Mouse (Mus musculus) left cerebral cortex, postnatal 36 days (tissue): ENCODE measurements at regions not wholly inside any gene's neighbourhood (a gene's known extent, or its start where the extent isn't known, plus 50 kb on each side); places are given as distances from the start of the nearest gene placed in this dataset.
"Not testable (repeated sequence)": the region's sequence is repeated elsewhere in the genome, so short reads cannot be mapped to it uniquely, and the experiment has no call there.

Experiments
- DNase-seq, 2 experiments: peaks; one replicate each; pipeline ENCODE4 v3.0.0; 2021 to 2022; ENCODE audit warnings: low spot score in 2 of 2, mixed read lengths in 1 of 2
- intact Hi-C: fragments of 180-260 bp; cut with DNase I; formaldehyde crosslinking; loops from one replicate; pipeline ENCODE4 v1.15.1; 2025

GRCm38 (mm10) chr12:15659332-15659731, 157.4 kb downstream of the Trib2 start:
- intact Hi-C loops = no loop called here
- DNase-seq = no peak

- DNase-seq = no peak
- intact Hi-C loops = no loop called here
Measured at GRCm38 (mm10) chr12:15657748-15658251, 158.9 kb downstream of the Trib2 start.

- intact Hi-C loops = no loop called here
- no peak for DNase-seq
Measured at GRCm38 (mm10) chr12:15654585-15654984, 162.1 kb downstream of the Trib2 start.

- DNase-seq = no peak
- intact Hi-C loops = no loop called here
Measured at GRCm38 (mm10) chr12:15653357-15653763, 163.4 kb downstream of the Trib2 start.

DNA sequence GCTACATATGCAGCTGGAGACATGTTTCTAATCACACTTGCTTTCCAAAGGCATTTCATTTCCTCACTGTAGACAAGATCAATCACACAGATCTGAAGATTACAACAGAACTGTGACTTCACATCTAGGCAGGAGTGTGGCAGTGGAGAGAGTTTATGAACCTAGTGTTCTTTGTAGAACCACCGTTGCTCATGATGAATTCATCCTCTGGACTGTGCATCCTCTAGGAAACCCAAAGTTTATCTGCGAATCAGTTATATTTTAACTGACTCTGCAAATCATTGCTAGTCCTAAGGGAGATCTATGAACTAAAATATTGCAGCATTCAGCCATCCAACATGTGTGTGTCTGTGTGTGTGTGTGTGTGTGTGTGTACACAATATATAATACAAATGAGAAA, 165.4 kb downstream of the Trib2 start:
- no peak for DNase-seq
- intact Hi-C loops = no loop called here

DNA sequence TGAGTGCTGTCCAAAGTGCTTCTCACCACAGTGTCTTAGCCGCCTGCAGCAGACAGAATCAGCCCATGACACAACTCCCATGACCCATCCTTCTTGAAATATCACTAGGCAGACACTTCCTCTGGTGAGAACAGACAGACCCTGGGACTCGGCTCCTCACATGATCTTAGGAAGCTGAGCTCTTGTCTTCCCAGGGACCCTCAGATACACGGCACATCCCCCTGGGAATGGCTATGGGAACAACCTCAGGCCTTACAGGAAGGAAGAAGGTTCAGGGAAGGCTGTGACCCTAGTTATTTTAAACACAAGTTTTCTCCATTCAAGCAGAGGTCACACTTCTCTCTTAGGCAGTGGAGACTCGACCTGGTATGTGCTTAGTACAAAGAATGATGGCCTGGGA, 166.8 kb downstream of the Trib2 start:
- intact Hi-C loops = no loop called here
- DNase-seq = no peak

GRCm38 (mm10) chr12:15649226-15649625, 167.5 kb downstream of the Trib2 start:
- DNase-seq = no peak
- intact Hi-C loops = no loop called here

- no peak for DNase-seq
- intact Hi-C loops = no loop called here
Measured at GRCm38 (mm10) chr12:15644074-15644672, 172.5 kb downstream of the Trib2 start.

DNA sequence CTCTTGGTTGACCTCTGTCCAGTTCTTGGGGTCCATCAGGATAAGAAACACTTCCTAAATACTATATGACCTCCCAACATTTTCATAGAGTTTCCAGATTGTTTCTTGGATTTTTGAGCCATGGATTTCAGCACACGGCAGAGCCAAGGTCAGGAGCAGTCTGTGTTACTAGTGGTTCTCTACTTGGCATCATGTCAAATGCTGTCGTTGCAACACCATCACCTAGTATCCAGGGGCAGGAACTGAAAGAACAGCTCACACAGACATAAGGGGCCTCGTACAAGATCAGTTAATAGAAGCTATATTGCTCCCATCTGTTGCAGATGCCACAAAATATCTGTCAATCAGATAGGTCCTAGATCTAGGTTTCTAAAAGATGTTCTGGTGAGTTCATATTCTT, 173.1 kb downstream of the Trib2 start:
- intact Hi-C loops = no loop called here
- no peak for DNase-seq

- intact Hi-C loops = no loop called here
- DNase-seq = no peak
Measured at GRCm38 (mm10) chr12:15640320-15640719, 176.4 kb downstream of the Trib2 start.

DNA sequence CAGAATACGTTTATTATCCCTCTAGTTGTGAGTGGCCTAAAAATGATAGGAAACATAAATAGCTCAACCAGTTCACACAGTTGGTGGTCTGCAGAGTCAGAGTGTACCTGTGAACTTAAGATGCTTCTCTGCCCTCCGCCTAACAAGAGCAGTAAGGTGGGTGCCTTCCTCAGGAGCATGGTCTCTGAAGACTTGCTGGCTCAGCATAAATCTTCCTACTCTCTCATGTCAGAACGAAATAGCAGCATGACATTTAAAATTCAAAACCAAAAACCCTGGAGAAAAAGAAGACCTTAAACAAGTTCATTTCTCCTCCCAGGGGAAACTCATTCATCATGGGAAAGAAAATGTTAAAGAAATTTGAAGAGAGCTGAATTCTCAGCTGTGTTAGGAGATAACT, 186.8 kb downstream of the Trib2 start:
- intact Hi-C loops = no loop called here
- DNase-seq = no peak

GRCm38 (mm10) chr12:15619521-15619920, 197.2 kb downstream of the Trib2 start:
- no peak for DNase-seq
- intact Hi-C loops = no loop called here

- no peak for DNase-seq
- intact Hi-C loops = no loop called here
Measured at GRCm38 (mm10) chr12:15617312-15617711, 199.4 kb downstream of the Trib2 start.

- no peak for DNase-seq
- intact Hi-C loops = no loop called here
Measured at GRCm38 (mm10) chr12:15611847-15612580, 204.7 kb downstream of the Trib2 start.

DNA sequence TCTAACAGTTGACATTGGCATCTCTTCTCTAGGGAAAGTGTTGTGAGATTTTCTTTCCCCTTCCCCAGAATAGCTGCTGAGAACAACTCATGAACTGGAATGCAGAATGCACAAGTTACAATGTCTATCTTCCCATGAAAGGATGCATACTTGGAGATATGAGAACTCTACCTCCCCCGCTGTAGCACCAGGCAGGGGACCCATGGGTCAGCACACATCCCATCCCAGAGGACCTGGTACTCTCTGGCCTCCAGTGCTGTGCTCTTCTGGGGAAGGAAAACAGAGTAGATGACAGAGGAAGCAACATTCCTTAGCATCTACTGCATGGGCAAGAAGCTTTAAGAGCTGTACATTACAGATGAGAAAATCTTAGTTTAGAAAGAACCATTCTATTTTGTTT, 209.6 kb downstream of the Trib2 start:
- intact Hi-C loops = loop anchor here (5.0 to 10.0 kb wide), 3 partner anchors 70 to 928 kb away; no protein-coding TSS in a partner anchor
- DNase-seq = no peak

DNA sequence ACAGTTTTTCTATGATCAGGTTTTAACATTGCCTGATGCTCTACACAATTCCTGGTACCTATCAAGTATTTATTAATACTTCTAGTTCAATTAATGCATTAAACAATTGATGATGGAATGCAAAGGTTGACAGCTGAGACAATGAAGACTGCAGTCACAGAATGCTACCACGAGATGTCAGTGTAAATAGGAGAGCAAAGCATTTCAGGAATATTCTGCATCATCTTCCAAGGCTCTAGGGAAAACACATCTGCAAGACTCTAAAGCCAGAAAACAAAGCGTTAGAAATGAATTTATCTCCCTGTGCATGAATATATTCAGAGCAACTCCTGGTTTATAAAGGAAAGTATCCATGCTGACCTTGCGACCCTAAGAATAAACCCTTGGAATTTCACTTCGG, 210.6 kb downstream of the Trib2 start:
- no peak for DNase-seq

DNA sequence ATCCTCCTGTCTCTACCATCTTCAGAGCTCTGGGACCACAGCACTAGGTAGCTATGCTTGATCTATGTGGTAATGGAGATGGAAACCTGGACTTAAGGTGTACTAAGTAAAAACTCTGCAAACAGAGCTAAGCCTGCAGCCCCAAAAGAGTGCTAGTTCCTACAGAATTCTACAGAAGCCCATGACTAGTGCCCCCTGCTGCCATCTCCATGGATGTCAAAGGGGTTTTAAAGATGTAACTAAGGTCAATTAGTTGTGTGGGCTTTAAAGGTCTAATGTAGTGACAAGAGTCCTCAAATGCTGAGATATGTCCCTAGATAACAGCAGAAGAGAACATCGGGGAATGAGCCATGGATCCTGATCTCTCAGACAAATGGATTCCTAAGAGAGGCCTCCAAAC, 212.1 kb downstream of the Trib2 start:
- intact Hi-C loops = loop anchor here (5.0 to 10.0 kb wide), 4 partner anchors 67 to 930 kb away; no protein-coding TSS in a partner anchor
- no peak for DNase-seq

More for the DNA sequence above, 210.6 kb downstream of the Trib2 start:
- intact Hi-C loops = loop anchor here (1.0 to 10.0 kb wide), 4 partner anchors 69 to 929 kb away; no protein-coding TSS in a partner anchor

- no peak for DNase-seq
- intact Hi-C loops = loop anchor here (5.0 to 10.0 kb wide), 3 partner anchors 411 to 931 kb away; no protein-coding TSS in a partner anchor
Measured at GRCm38 (mm10) chr12:15603885-15604284, 212.8 kb downstream of the Trib2 start.

GRCm38 (mm10) chr12:15603319-15603718, 213.4 kb downstream of the Trib2 start:
- intact Hi-C loops = loop anchor here (5.0 to 10.0 kb wide), 3 partner anchors 411 to 931 kb away; no protein-coding TSS in a partner anchor
- DNase-seq = no peak

GRCm38 (mm10) chr12:15594704-15595103, 222.0 kb downstream of the Trib2 start:
- DNase-seq = no peak
- intact Hi-C loops = no loop called here

- DNase-seq, intact Hi-C loops: not testable (repeated sequence)
Measured at GRCm38 (mm10) chr12:15587864-15588263, 228.9 kb downstream of the Trib2 start.
